Mouse (Mus musculus): ENCODE results near the gene Zfand5. TPM values are rescaled to one million over a fixed set of nuclear protein-coding genes. Genes with fewer than 3 reads are reported as not detected.
A peak's percentile ranks its signal among the peaks of the same experiment; 100 is the strongest.

The Zfand5 gene
- polyA plus RNA-seq, 1 experiment, result 152 TPM

DNA sequence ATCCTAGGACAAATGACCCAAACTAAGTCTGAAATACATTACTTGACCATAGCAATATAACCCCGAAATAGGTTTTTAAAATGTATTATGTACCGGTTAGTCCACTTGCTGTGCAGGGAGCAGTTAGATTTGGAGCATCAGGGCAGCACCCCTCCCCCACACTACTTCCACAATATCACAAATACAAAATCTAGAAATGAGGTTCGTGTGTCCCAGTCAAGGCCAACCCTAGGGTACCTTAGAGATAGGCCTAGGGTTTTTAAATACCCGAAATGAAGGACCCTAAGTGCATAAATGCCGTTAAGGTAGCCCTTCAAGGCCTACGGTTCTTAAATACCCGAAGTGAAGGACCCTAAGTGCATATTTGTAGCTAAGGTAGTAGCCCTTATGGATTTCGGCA, 892 bp upstream of the Zfand5 start:
- no peak for DNase-seq
- 17% methylated on average over 8 of the region's 8 CpGs for WGBS

DNA sequence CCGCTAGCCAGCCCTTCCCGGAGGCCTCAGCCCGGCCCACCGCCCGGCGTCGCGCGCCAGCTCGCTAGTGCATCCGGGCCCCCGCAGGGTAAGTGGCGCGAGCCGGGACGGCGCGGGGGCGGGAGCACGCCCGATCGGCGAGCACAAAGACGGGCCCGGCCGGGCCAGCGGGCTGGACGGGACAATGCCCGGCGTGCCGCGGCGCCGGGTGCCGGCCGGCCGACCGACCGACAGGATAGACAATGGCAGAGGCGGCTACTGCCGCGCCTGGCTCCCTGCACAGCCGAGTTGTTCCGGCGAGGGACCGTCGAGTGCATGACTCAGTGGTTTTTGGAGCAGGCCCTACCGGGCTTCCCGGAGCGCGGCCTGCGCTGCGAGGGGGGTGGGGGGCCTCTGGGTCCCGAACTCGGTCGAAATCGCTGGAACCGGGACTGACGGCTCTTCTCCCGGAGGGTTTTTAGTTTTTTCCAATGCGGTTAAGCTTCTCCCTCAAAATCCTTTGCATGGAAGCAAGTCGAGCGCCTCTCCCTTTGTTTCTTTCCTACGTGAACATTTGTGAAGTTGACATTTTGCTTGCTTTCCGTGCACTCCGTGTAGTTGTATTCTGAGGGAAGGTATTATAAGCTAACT, 692 bp downstream of the Zfand5 start:
- H3K27me3 ChIP-seq (ENCODE audit: control insufficient read depth, insufficient read depth, low read length), result no peaks in the 10 kb centered on the region
- peak overlapping the region; percentile 77 for H3K4me3 ChIP-seq (replicated peaks; ENCODE audit: insufficient read depth, low read depth, low read length)
- peak in 1 of 2 experiments; percentile 82 for DNase-seq
- no peak for TF ChIP-seq CTCF (IDR thresholded peaks at IDR 0.05; ENCODE audit: borderline replicate concordance, insufficient read depth, low read depth, low read length)
- no peak for TF ChIP-seq POLR2A (IDR thresholded peaks at IDR 0.05; ENCODE audit: borderline replicate concordance, insufficient read depth, low read length)
- under 1% methylated on average over 66 of the region's 66 CpGs for WGBS
- peaks cover 4% of the 10 kb centered on the region; the same call in 1 of the 2 replicates for H3K4me1 ChIP-seq (ENCODE audit: control insufficient read depth, insufficient read depth, low read length)
- H3K27ac ChIP-seq (ENCODE audit: insufficient read depth, low read length), result peak overlapping the region; percentile 86

More for the DNA sequence above, 892 bp upstream of the Zfand5 start:
- Histone ChIP-seq H3K27me3 (ENCODE audit: control insufficient read depth, insufficient read depth, low read length) (no peaks in the 10 kb centered on the region), H3K27ac (ENCODE audit: insufficient read depth, low read length) (peak overlapping the region; percentile 95), H3K4me1 (ENCODE audit: control insufficient read depth, insufficient read depth, low read length) (no peaks in the 10 kb centered on the region; the same call in 1 of the 2 replicates), H3K4me3 (replicated peaks; ENCODE audit: insufficient read depth, low read depth, low read length) (peak overlapping the region; percentile 96)
- no peak for TF ChIP-seq CTCF (IDR thresholded peaks at IDR 0.05; ENCODE audit: borderline replicate concordance, insufficient read depth, low read depth, low read length)
- TF ChIP-seq POLR2A (IDR thresholded peaks at IDR 0.05; ENCODE audit: borderline replicate concordance, insufficient read depth, low read length), result no peak

GRCm38 (mm10) chr19:21273440-21273839, 1.4 kb downstream of the Zfand5 start:
- peak overlapping the region; percentile 77 for H3K4me3 ChIP-seq (replicated peaks; ENCODE audit: insufficient read depth, low read depth, low read length)
- H3K27me3 ChIP-seq (ENCODE audit: control insufficient read depth, insufficient read depth, low read length), result no peaks in the 10 kb centered on the region
- peak in 1 of 2 experiments; percentile 20 for DNase-seq
- under 1% methylated on average over 4 of the region's 4 CpGs for WGBS
- no peak for TF ChIP-seq POLR2A (IDR thresholded peaks at IDR 0.05; ENCODE audit: borderline replicate concordance, insufficient read depth, low read length)
- TF ChIP-seq CTCF (IDR thresholded peaks at IDR 0.05; ENCODE audit: borderline replicate concordance, insufficient read depth, low read depth, low read length), result no peak
- peaks cover 4% of the 10 kb centered on the region; the same call in 1 of the 2 replicates for H3K4me1 ChIP-seq (ENCODE audit: control insufficient read depth, insufficient read depth, low read length)
- H3K27ac ChIP-seq (ENCODE audit: insufficient read depth, low read length), result no peak overlapping the region; the same call in 1 of the 2 replicates

- WGBS, result 0% methylated on average over 2 of the region's 2 CpGs
- Histone ChIP-seq H3K27me3 (ENCODE audit: control insufficient read depth, insufficient read depth, low read length) (no peaks in the 10 kb centered on the region), H3K27ac (ENCODE audit: insufficient read depth, low read length) (no peak overlapping the region; the same call in 1 of the 2 replicates), H3K4me3 (replicated peaks; ENCODE audit: insufficient read depth, low read depth, low read length) (peak overlapping the region; percentile 77), H3K4me1 (ENCODE audit: control insufficient read depth, insufficient read depth, low read length) (peaks cover 4% of the 10 kb centered on the region; the same call in 1 of the 2 replicates)
- no peak for TF ChIP-seq POLR2A (IDR thresholded peaks at IDR 0.05; ENCODE audit: borderline replicate concordance, insufficient read depth, low read length)
- no peak for TF ChIP-seq CTCF (IDR thresholded peaks at IDR 0.05; ENCODE audit: borderline replicate concordance, insufficient read depth, low read depth, low read length)
- peak; percentile 64 to 87 for DNase-seq
These were observed 2.1 kb downstream of the Zfand5 start for GRCm38 (mm10) chr19:21274181-21274591.

GRCm38 (mm10) chr19:21274714-21275113, 2.6 kb downstream of the Zfand5 start:
- TF ChIP-seq CTCF (IDR thresholded peaks at IDR 0.05; ENCODE audit: borderline replicate concordance, insufficient read depth, low read depth, low read length), result no peak
- TF ChIP-seq POLR2A (IDR thresholded peaks at IDR 0.05; ENCODE audit: borderline replicate concordance, insufficient read depth, low read length), result no peak
- WGBS, result 5% methylated on average over 3 of the region's 3 CpGs
- no peaks in the 10 kb centered on the region for H3K27me3 ChIP-seq (ENCODE audit: control insufficient read depth, insufficient read depth, low read length)
- DNase-seq, result no peak
- H3K4me1 ChIP-seq (ENCODE audit: control insufficient read depth, insufficient read depth, low read length), result peaks cover 4% of the 10 kb centered on the region; the same call in 1 of the 2 replicates
- no peak overlapping the region for H3K27ac ChIP-seq (ENCODE audit: insufficient read depth, low read length)
- H3K4me3 ChIP-seq (replicated peaks; ENCODE audit: insufficient read depth, low read depth, low read length), result peak overlapping the region; percentile 77

DNA sequence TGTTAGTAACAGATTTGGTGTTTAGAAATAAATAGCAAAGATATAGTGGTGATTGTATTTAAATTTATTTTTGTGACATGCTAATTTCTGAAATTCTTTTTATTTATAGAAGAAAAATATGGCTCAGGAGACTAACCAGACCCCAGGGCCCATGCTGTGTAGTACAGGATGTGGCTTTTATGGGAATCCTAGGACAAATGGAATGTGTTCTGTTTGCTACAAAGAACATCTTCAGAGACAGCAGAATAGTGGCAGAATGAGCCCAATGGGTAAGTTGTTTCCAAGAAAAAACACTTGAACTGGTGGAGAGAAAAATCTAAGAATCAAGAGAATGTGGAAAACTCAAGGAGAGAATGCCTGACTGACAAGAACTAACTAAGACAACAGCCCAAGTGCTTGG, 4.2 kb downstream of the Zfand5 start:
- TF ChIP-seq CTCF (IDR thresholded peaks at IDR 0.05; ENCODE audit: borderline replicate concordance, insufficient read depth, low read depth, low read length) (no peak), POLR2A (IDR thresholded peaks at IDR 0.05; ENCODE audit: borderline replicate concordance, insufficient read depth, low read length) (no peak)

GRCm38 (mm10) chr19:21286421-21287097, 14.5 kb downstream of the Zfand5 start:
- no peak overlapping the region for H3K27ac ChIP-seq (ENCODE audit: insufficient read depth, low read length)
- H3K27me3 ChIP-seq (ENCODE audit: control insufficient read depth, insufficient read depth, low read length), result no peaks in the 10 kb centered on the region
- 72% methylated on average over 3 of the region's 3 CpGs for WGBS
- H3K4me3 ChIP-seq (replicated peaks; ENCODE audit: insufficient read depth, low read depth, low read length), result no peak overlapping the region
- no peak for TF ChIP-seq CTCF (IDR thresholded peaks at IDR 0.05; ENCODE audit: borderline replicate concordance, insufficient read depth, low read depth, low read length)
- no peak for TF ChIP-seq POLR2A (IDR thresholded peaks at IDR 0.05; ENCODE audit: borderline replicate concordance, insufficient read depth, low read length)
- no peak for DNase-seq
- no peaks in the 10 kb centered on the region for H3K4me1 ChIP-seq (ENCODE audit: control insufficient read depth, insufficient read depth, low read length)

More for the DNA sequence above, 4.2 kb downstream of the Zfand5 start:
- H3K27ac ChIP-seq (ENCODE audit: insufficient read depth, low read length), result no peak overlapping the region
- H3K27me3 ChIP-seq (ENCODE audit: control insufficient read depth, insufficient read depth, low read length), result no peaks in the 10 kb centered on the region
- H3K4me3 ChIP-seq (replicated peaks; ENCODE audit: insufficient read depth, low read depth, low read length), result peak overlapping the region; percentile 20
- H3K4me1 ChIP-seq (ENCODE audit: control insufficient read depth, insufficient read depth, low read length), result peaks cover 4% of the 10 kb centered on the region; the same call in 1 of the 2 replicates
- peak in 1 of 2 experiments; percentile 16 for DNase-seq
